Mouse (Mus musculus) gastrocnemius, postnatal 14 days (tissue): ENCODE results near the gene Mrps15. TPM values are rescaled to one million over a fixed set of nuclear protein-coding genes. Genes with fewer than 3 reads are reported as not detected.

Experiments
- DNase-seq: peaks from one replicate; pipeline ENCODE4 v3.0.0; 2021; ENCODE audit warnings: mixed read lengths
- intact Hi-C: fragments of 180-260 bp; cut with DNase I; formaldehyde crosslinking; loops from one replicate; pipeline ENCODE4 v1.15.1; 2025; ENCODE audit warnings: low total_unique reads
- long read RNA-seq, 2 experiments: library from polyadenylated mRNA; stranded (forward); transcript quantifications; one replicate each; pipeline ENCODE4 v2.0.0; 2021
- total RNA-seq, 2 experiments: library from RNA; stranded (reverse); gene quantifications; 2 replicates each; pipeline ENCODE4 v1.2.3; 2021

Gene Mrps15
- 10 to 100 TPM; 57.3 to 58.7 TPM for total RNA-seq
- long read RNA-seq, experiment 1, transcript Mrps15-201 (8 exons, 937 nt), result major isoform, 63 of 63 reads
- long read RNA-seq, experiment 1, partial matches to known transcripts, result 0 of 63 reads
- long read RNA-seq, experiment 1, other reads (novel, unspliced or antisense), result 0 of 63 reads
- long read RNA-seq, experiment 2, transcript Mrps15-201 (8 exons, 937 nt), result major isoform, 63 of 65 reads
- long read RNA-seq, experiment 2, partial matches to known transcripts, result 0 of 65 reads
- long read RNA-seq, experiment 2, other reads (novel, unspliced or antisense), result 2 of 65 reads

DNA sequence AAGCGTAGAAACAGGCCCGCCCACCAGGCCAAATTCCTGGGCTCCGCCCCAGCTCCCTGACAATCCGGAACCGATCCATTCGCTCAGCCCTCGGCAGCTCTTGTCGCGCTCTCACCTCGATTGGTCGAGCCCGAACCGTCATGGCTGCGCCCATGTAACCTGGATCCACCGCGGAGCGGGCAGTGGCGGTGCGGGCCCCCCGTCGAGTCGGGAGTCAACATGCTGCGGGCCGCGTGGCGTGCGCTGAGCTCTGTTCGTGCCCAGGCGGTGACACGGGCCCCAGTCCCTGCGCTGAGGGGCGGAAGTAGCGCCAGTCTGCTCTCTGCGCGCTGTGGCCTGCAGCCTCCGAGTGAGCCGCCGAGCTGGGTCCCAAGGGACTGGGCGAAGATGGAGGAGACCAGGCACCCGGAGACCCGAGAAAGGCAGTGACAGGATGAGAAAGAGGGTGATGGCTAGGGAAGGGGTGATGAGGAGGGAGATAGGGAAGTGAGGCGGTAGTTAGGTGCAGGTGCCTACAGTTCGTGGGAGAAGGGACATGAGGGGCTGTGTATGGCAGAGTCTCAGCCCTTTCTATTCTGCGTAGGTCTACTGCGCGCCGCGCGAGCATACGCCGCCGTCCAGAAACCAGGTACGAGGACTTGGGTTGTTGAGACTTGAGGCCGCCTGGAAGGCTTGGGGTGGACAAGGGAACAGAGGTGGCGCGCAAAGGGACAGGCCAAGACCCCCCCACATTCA is at the start of gene Mrps15:
Gene Mrps15 (plus strand): TSS at position 75 of the 735 bp plus-strand sequence.
- intact Hi-C loops, result no loop called here
- DNase-seq, result peak; percentile 89

DNA sequence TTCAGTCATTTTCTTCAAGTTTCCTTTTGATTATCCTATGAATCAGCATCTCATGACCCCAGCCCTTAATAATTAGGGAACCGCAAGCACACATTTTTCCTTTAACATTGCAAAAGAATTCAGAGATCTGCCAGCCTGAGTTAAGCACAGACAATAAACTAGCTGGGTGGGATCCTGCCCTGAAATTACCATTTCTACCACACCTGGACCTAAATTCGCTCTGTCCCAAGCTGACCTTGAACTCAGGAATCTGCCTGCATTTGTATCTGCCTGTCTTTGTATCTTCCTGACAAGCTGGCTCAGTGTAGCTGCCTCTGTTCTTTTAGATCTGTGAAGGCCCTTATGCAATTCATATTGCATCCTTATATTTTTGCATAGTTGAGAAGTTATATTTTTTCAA is 48.9 kb upstream of the Mrps15 start:
- no peak for DNase-seq
- intact Hi-C loops, result no loop called here

DNA sequence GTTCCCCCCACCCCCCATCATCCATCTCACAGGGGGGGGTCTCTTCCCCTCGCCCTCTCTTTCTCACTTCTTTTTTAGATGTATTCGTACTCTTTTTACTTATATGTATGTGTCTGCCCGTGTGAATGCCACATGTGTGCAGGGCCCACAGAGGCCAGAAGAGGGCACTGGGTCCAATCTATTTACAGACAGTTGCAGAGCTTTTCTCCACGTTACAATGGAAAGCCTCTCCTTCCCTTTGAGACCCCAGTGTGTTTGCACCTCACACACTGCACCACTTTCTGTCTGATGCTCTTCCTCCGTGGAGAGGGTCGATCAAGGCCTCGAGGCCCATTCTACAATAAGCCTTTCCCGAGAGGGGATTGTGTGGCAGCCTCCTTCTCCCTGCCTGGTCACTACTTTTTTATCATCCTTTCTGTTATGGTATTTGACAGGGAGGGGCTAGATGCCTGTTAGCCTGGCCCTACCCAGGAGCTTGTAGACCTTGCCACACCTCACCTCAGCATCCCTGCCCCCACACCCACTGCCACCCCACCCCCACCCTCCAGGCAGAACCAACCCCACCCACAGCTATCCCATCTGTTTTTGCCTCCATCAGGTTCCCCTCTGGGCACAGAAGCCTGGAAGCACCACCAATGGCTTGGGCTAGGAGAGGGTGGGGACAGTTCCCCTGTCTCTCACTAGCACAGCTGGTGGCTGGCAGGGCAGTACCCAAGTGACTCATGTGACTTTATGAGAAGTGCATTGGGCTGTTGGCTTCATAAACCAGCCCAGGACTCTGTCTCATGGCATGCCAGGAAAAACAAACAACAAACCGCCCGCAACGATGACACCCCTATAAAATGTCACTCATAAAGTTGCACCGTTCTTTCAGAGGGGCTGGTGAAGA is 45.2 kb upstream of the Mrps15 start:
- intact Hi-C loops, result no loop called here
- no peak for DNase-seq

GRCm38 (mm10) chr4:126017676-126018332 is 28.9 kb upstream of the Mrps15 start:
- no peak for DNase-seq
- intact Hi-C loops, result no loop called here

DNA sequence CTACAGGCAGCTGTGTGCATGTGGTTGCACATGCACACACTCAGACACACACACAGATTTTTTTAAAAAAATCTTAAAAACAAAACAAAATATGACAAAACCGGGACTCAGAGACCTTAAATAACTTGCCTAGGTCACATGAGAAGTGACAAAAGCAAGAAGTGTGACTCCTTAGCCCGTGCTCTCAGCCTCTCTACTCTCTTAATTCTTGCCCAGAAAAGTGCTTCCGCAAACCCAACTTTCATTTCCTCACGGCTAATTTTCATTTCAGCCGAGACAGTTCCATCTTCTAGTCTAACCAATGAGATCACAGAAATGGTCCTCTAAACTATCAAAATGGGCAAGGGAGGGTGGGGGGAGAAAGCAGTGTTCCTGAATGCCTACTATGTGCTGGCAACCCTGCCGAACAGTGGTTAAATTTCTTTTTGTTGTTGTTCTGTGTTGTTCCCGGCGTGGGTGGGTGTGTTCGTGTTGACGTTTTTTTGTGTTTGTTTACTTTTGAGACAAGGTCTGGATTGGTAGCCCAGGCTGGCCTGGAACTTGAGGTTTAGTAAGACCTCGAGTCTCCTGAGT is 27.7 kb upstream of the Mrps15 start:
- intact Hi-C loops, result no loop called here
- DNase-seq, result no peak

GRCm38 (mm10) chr4:126024303-126024900 is 22.3 kb upstream of the Mrps15 start, which contains the start of gene Csf3r:
TSS of gene Csf3r (plus strand) at chr4:126024550.
- DNase-seq, result no peak
- intact Hi-C loops, result no loop called here

- DNase-seq, result no peak
- intact Hi-C loops, result no loop called here
Measured at GRCm38 (mm10) chr4:126025801-126026200, 20.9 kb upstream of the Mrps15 start.

GRCm38 (mm10) chr4:126027980-126028379 is 18.7 kb upstream of the Mrps15 start:
- DNase-seq, result no peak
- intact Hi-C loops, result no loop called here

GRCm38 (mm10) chr4:126029042-126029441 is 17.7 kb upstream of the Mrps15 start:
- intact Hi-C loops, result no loop called here
- DNase-seq, result no peak

GRCm38 (mm10) chr4:126030705-126031104 is 16.0 kb upstream of the Mrps15 start:
- intact Hi-C loops, result no loop called here
- no peak for DNase-seq

DNA sequence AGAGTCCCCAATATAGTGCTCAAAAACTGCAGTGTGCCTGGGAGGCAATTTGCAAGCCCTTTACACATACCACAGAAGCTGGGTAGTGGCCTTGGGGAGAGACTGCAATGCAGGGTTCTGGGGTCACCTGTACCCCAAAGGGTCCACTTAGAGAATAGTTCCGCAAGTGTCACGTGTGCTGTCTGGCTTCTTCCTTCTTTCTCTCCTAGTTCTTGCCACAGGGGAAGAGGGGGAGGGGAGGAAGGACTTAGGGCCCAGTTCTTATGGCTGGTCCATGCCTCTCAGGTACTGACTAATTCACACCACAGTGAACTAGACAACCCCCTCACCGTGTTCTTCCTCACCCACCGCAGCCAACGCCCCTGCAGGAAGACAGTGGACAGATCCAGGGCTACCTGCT is 11.3 kb upstream of the Mrps15 start:
- DNase-seq, result no peak
- intact Hi-C loops, result no loop called here

DNA sequence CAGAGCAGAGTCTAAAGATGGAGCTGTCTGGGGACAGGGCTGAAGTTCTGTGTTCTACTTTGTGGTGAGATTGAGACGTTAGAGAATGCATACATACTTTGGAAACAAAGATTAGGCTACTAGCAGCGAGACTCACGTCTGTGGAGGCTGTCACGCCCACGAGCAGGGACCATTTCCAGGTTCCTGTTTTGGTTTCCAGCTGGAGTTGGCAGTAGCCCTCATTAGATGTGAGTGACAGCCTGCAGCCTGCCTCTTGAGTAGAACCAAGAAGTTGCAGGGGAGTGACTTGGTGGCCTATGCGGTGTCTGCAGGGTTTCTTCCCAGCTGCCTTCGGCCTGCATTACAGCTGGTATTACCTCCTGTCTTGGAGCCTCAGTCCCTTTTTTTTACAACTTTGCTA is 4.9 kb downstream of the Mrps15 start:
- no peak for DNase-seq
- intact Hi-C loops, result no loop called here

GRCm38 (mm10) chr4:126057207-126058133 is 10.7 kb downstream of the Mrps15 start:
- DNase-seq, result no peak
- intact Hi-C loops, result no loop called here

DNA sequence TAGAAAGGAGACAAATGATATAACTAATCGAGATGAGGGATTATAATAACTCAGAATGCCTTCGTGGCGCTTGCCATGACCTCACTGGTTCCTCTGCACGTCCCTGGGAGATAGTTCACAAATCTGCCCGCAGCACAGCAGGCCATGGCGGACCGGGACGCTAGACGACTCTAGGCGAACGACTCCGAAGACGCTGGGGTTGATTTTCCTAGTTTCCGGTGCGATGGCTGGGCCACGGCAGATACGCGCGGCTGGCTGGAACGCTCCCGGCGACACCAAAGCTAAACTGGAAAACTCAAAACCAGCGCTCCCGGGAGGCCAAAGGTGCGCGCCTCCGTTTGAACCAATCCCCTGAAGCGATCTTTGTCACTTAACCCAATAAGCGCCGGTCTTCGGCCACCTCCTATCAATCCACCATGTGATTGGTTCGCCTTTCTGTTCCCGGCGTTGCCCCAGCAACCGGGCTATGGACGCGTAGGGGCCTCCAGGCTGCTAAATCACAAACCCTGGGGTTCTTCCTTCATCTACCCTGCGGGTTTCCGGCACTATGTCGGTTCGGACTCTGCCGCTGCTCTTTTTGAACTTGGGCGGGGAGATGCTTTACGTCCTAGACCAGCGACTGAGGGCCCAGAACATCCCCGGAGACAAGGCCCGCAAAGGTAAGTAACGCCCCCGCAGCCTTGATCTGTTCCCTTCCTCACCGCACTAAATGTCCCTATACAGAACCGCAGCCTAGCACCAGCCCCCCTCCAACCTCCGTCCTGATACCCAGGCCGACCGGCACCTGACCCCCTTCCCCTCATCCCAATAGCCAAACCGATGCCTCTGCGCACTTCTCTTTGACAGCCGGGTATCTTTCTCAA is 11.6 kb downstream of the Mrps15 start, which contains the start of gene Oscp1:
Gene Oscp1 (plus strand): TSS at position 432 of the 863 bp plus-strand sequence.
- peak; percentile 89 for DNase-seq
- intact Hi-C loops, result no loop called here

DNA sequence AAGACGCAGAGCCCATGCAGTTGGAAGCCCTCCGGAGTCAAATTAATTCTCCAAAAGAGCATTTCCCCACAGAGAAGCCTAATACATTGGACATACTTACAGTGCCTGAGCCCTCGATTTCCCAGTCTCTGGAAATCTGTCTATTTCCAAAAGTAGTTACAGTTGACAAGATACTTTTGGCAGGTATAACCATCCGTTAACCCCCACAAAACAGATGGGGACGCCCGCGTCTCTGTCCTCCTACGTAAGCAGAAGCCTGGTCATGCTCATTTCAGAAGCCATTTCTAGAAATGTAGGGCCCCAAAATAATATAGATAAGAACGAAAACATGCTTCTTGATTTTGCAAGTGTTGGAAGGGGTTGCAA is 12.3 kb downstream of the Mrps15 start:
- intact Hi-C loops, result no loop called here
- no peak for DNase-seq

GRCm38 (mm10) chr4:126062856-126063255 is 16.1 kb downstream of the Mrps15 start:
- intact Hi-C loops, result no loop called here
- no peak for DNase-seq

GRCm38 (mm10) chr4:126065241-126065640 is 18.5 kb downstream of the Mrps15 start:
- no peak for DNase-seq
- intact Hi-C loops, result no loop called here
